Mouse (Mus musculus): Measurements from ENCODE around the gene Crtc1. TPM values are rescaled to one million over a fixed set of nuclear protein-coding genes. Genes with fewer than 3 reads are reported as not detected.

The Crtc1 gene
- total RNA-seq, 2 experiments from 2014 or later: 8.9 to 12.0 TPM

DNA sequence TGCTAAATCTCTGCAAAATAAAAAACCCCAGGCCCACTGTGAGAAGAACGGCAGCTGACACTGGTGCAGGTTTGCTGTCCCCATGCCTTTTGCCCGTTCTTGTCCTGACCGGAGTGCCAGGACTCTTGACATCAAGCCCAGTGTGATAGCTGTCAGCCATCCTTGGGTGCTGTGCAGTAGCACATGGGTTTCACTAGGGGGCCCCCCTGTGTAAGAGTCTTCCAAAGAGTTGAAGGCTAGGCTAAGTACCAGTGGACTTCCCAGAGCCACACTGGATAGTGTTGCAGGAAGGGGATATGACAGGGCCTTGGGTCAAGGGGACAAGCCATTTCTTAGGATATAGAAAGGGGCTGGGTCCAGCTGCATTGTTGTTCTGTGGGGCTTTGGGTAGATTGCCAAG lies 56.1 kb downstream of the Crtc1 start:
- peak; percentile 74 for DNase-seq

DNA sequence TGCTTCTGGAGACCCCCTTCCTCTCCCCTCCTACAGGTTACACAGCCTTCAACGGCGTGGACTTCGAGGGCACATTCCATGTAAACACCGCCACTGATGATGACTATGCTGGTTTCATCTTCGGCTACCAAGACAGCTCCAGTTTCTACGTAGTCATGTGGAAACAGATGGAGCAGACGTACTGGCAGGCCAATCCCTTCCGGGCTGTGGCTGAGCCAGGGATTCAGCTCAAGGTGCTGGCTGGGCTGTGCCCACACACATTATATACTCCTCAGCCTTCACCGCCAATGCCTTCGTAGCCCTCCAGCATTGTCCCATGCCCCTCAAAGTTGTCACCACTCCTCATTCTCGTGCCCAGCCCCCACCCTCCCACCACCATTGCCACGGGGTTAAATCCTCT lies 59.3 kb downstream of the Crtc1 start:
- DNase-seq: no peak

DNA sequence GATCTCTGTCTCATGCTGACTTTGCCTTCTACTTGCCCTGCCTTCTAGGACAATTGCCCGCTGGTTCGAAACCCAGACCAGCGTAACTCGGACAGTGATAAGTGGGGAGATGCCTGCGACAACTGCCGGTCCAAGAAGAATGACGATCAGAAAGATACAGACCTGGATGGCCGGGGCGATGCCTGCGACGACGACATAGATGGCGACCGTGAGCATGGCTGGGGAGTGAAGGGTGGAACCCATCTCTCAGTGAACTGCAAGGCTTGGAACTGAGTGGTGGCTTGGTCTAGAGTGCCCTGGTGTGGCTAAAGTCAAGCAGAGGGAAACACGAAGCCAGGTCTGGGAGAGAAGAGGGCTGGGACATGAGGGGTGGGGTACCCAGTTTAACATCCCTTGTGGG lies 62.3 kb downstream of the Crtc1 start:
- DNase-seq: no peak

DNA sequence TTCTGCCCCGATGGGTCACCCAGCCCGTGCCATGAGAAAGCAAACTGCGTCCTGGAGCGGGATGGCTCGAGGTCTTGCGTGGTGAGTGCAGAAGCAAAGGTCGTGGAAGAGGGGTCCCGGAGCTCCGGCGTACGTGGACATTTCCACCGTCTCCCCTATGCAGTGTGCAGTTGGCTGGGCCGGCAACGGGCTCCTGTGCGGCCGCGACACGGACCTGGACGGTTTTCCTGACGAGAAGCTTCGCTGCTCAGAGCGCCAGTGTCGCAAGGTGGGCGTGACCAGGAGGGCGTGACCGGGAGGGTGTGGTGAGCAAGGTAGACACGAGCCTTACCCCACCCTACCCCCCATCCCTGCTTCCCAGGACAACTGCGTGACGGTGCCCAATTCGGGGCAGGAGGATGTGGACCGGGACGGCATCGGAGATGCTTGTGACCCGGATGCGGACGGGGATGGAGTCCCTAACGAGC lies 63.1 kb downstream of the Crtc1 start:
- DNase-seq: no peak

DNA sequence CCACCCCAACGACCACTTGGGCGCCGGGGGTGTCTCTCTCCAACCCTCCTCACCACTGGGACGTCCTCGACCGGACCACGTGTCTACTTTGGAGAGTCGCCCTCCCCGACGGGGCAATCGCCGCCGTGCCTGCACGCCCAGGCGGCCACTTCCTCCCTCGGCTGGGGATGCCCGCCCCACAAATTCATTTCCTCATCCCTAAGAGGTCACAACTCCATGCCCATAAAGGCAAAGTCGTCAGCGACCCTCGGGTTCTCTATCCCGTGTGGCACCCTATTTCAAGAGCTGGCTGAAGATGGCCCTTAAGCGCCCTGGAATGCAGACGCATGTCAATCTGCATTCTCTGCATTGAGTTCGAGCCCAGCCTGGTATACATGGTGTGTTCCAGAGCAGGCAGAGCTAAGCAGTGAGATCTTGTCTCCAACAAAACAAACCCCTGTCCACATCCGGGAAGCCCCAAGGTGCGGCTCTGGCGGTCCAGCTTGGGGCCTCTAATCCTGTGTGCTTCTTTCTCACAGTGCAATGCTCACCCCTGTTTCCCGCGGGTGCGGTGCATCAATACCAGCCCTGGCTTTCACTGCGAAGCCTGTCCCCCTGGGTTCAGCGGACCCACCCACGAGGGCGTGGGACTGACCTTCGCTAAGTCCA lies 64.0 kb downstream of the Crtc1 start:
- DNase-seq: no peak

DNA sequence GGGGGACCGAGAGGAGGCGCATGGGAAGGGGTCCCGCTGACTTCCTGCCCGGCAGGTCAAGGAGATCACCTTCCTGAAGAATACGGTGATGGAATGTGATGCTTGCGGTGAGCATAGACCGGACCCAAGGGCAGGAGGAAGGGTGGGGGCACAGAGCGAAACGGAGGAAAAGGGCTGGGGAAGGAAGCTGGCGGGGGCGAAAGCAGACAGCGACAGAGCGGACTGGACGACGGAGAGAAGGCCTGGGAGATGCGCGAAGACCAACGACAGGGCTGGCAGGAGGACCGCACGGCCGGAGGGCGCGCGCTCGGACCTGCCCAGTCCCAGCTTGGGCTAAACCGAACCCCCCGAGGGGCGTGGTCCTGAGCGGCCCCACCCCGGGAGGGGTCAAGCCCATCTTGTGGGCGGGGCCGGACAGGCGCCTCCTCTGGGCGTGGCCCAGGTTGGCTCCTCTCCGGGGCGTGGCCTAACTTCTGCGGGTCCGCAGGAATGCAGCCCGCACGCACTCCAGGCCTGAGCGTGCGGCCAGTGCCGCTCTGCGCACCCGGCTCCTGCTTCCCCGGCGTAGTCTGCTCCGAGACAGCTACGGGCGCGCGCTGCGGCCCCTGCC lies 65.0 kb downstream of the Crtc1 start:
- DNase-seq: peak; percentile 78

DNA sequence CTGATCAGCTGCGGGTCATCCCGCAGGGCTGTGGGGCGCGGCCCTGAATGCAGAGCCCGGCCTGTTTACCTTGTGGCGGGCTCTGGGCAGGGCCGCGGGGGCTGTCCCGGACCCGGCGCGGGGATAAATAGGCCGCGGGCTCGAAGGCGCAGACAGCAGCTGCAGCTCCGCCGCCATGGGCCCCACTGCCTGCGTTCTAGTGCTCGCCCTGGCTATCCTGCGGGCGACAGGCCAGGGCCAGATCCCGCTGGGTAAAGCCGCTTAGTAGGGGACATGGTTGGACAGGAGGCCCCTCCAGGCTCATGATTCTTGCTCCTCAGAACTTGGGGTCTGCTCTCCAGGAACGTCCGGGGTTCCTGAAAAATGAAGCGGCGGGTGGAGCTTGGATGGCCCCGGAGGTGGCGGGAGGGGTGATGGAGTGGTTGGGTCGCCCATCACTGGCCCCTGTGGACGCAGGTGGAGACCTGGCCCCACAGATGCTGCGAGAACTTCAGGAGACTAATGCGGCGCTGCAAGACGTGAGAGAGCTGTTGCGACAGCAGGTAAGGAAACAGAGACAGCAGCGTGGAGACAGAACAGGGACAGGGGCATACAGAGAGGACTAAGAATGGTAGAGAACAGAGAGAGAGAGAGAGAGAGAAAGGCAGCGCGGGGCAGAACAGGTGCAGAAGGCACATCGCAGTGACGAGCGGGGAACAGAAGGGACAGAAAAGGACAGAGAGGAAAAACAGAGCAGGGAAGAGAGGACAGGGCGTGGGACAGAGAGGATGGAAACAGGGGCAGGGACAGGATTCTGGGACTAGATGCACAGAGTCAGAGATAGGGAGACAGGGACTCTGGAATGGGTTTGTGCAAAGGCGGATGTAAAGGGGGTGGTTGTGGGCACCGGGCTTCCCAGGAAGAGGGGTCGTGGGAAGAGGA lies 65.7 kb downstream of the Crtc1 start, which contains the start of gene Comp:
Gene Comp, plus strand, starts transcription at position 162 of the 921 bp plus-strand sequence.
- peak; percentile 49 for DNase-seq

DNA sequence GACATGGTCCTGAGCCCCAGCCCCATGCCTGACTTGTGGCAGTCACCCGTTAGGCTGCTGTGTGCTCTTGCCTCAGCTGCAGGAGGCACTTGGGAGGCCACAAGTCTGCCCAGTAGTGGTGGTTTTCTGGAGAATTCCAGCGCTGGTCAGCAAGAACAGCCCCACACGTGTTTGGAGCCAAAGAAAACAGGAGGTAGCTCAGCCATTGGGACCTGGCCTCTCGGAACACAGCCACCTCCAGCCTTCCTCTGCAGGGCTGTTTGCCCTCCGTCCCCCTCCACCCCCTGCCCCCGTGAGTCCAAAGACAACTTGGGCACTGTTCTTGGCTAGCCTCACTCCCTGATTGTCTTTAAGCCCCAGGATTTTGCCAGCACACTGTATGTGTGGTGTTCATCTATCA lies 67.4 kb downstream of the Crtc1 start:
- no peak for DNase-seq

DNA sequence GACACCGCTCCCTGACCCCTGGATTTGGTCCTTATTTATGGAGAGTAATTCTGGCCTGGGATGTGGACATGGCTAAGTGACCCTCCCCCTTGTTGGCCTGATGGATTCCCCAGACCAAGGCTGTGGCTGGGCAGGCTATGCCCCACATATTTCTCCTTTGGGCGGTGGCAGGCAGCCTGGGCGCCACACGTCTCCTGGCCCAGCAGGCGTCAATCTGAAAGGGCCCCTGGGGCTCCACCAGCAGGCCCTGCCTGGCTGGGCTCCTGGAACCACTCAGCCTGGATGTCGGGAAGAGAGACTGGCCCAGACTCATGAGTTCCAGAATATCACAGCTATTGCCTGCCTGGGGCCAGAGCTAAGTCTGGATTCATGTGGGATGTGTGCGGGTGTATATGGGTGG lies 68.9 kb downstream of the Crtc1 start:
- DNase-seq: no peak

DNA sequence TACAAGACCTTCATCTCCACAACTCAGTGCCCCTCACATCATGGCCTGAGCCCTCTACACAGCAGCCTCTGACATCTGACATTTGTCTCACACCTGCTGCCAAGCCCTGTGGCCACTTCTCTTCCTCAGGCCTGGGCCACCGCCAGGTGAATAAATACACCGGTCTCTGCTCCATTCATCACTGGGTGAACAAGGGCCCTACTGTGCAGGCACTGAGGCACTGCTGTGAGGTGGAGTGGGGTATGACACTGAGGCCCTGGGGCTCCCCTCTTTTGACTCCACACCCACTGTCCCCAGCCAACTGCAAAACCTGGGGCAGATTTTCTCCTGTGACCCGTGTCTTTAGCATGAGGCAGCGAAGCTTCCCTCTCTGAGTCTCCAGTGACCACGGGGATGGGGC lies 72.8 kb downstream of the Crtc1 start:
- no peak for DNase-seq

DNA sequence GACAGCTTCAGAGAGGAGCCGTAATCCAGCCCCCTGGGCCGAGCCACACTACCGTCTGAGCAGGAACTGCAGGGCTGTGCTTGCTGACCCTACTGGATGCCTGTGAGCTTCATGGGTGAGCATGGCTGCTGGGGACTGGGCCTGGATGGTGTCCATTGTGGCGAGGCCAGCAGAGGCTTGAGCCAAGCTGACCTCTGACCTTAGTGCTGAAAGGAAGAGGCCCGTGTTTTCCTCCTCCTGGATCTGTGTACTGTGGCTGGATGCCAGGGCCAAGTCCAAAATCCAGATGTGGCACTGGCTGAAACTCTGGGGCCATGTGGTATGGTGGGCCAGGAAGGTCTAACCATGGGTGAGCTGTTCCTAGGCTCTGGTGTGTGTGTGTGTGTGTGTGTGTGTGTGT lies 75.3 kb downstream of the Crtc1 start:
- no peak for DNase-seq

DNA sequence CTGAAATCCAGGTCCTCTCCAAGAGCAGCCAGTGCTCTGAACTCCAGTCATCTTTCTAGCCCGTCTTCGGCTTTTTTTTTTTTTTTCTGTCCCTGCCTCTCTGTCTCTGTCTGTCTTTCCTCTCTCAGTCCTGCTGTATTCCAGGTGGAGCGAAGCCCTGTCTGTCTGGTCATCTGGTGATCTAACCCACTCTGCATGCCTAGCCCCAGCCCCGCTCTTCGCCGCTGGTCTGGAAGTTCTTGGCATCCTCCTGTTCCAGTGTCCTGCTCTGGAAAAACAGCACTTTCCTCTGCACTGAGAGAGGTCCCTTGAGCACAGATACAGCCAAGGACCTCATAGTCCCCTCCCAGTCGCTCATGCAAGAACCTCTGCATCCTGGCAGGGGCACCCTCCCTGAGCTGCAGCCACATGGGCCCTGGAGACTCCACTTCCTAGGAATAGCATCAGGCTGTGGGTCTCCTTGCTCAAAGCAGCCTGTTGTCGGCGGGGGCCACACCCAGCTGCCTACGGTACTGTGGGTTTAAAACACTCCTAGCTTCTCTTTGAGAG lies 77.8 kb downstream of the Crtc1 start:
- no peak for DNase-seq

DNA sequence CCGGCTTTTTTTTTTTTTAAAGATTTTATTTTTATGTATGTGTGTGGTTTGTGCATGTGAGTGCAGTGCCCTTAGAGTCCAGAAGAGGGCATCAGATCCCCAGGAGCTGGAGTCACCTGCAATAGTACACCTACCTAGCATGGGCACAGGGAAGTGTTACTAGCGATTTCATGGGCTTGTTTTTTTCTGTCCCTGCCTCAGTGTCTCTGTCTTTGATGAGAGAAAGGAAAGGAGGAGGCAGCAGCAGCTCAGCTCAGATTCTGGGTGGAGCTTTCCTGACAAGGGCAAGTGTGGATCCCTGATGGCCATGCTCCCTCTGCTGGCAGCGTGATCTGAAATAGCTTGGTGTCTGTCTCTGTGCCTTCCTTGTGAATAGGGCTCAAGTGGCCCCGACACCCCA lies 78.6 kb downstream of the Crtc1 start:
- no peak for DNase-seq

DNA sequence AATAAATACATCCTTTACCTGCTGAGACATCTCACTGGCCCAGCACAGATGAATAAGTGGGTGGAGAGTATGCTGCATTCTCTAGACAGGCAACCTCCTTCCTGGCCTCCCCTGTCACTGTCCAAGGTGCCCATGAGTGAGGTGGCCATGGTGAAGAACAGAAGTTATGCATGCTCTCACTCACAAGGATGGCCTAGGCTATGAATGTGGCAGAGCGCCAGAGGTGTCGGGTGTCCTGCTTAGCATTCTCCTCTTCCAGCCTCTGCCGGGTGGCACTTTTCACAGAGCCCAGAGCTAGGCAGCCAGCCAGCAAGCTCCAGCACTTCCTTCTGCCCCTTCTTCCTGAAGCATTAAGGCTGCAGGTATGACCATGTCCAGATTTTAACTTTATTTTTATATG lies 80.0 kb downstream of the Crtc1 start:
- peak; percentile 75 for DNase-seq

DNA sequence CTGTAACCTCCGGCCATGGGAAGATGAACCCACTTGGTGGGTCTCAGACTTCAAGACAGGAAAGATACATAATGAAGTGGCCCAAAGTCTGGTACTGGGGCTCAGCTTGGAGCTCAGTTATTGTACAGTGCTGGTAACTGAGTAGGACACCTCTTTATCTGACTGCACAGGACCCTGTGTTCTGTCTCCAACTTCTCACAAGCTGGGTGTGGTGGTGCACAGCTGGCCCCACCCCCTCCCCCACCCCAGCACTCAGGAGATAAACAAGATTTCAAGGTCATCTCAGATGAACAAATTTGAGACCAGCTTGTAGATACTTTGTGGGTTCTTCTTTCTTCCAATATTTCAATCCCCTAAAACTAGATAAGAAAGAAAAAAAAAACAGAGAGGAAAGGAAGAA lies 83.3 kb downstream of the Crtc1 start:
- DNase-seq: no peak

DNA sequence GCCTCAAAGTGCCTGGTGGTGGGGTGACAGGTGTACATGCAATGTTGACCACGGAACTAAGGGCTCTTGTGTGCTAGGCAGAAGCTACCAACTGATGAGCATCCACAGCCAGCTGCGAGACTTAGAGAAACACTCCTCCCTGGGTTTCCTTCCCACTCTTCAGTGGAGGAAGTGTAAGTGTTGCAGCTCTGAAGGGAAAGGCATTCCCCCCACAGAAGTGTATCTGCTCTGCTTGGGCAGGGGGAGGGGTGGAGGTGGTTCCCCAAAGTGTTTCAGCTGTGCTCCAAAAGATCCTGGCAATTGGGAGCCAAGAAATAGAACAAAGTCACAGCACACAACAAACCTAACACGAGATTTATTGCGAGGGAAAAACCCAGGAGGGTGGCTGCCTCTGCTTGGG lies 85.4 kb downstream of the Crtc1 start:
- DNase-seq: no peak

DNA sequence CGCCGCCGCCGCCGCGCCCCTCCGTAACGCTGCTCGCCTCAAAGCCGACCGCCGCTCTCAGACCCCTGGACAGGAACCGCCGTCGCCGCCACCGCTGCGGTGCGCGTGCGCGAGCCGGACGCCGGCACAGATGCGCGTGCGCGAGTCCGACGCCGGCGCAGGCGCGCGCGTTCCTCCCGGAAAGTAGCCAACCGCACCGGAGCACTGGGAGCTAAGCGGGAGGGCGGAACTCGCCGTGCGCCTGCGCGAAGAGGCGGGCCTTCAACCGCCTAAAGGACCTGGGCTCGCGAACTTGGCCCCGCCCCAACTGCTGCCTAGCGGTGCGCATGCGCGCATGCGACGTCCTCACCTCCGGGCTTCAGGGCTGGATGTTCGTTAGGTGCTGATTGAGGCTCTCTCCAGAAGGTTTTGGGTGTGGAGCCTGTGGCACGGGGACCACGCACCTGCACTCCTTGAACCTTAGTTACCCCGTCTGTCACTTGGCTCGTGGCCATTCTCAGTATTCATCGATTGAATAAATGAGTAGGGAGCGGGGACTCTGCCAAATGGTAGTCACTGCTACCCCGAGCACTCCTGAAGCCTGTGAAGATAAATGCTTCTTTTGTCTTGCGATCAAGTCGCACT lies 86.1 kb downstream of the Crtc1 start, which contains the start of gene Upf1:
Gene Upf1, minus strand, starts transcription at position 85 of the 624 bp plus-strand sequence.
- peak; percentile 100 for DNase-seq

DNA sequence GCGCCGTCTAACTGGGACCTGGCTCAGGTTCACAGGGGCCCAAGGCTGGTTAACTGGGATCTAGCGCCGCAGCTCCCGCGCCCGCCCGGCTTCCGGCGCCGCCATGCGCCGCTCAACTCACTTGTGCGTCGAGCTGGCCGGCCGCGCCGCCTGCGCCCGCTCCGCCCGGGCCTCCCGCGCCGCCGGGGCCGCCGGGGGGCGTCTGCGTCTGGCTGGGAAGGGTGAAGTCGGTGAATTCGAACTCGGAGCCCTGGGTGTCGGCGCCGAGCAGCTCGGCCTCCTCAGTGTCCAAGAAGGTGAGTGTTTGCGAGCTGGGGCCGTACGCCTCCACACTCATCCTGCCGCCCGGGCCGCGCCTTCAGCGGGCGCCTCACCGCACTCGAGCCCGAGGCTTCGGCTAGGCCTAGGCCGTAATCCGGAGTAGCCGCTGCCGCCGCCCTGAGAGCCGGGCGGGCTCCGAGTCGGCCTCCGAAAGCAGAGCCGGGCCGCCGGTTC lies 86.7 kb downstream of the Crtc1 start:
- peak; percentile 70 for DNase-seq

DNA sequence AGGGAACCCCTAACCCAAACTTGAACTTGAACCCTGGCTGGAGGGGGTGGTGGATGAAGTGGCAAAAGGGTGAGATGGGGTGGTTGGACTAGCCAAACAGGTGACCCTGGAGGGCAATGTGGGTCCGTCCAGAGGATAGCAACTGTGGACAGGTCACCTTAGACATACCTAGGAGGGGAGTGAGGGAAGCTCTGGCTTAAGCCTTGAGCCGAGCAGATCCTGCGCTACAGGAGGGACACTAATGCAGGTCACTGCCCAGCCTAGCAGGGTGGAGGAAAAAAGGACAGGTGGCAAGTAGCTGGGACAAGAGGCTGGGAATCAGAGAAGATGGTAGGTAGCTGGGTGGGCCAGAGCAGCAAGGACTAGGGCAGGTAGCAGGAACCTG lies 87.4 kb downstream of the Crtc1 start:
- DNase-seq: no peak

DNA sequence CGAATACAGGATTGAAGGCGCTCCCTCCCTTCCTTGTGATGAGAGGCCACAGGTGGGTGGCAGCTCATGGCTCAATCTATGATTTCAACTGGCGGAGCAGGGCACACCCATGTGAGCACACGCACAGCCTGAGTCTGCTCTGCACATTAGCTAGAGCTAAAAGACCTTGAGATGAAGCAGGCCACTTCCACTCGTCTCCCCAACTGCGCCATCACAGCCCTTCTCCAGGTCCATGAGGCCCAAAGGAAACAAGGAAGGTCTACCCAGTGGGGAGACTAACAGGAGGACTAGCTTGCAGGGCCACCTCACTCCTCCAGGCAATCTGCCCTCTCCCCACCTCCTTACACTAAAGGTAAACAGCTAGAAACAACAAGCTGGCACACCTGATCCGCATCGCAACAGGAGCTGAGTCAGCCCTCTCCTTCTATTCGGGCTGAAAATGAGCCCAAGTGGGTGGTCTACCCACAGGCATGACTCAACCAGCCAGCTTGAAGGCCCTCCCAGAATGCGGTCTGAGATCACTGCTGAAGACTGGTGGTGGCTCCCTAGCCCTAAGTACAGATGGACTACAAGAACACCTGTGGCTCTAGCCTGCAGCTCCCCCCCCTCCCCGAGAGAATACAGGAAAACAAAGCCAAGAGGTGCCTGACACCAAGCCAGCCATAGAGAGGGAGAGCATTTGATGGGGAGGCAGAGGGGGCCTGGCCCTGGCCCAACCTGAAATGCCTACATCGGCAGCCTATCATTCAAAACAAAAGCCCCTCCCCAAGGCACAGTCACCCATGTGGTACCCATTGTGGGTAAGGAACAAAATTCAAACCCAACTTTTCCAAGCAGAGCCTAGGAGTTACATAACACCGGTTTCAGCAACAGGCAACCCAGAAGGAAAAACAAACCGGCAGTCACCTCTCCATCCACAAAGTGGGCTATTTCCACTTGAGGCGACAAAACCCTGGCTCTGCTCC lies 88.1 kb downstream of the Crtc1 start:
- DNase-seq: no peak

Data from gastrocnemius, postnatal 10 days (tissue).